Mouse (Mus musculus) mammary gland, adult 2 months (tissue): ENCODE results near the gene Vmn1r178. TPM values are rescaled to one million over a fixed set of nuclear protein-coding genes. Genes with fewer than 3 reads are reported as not detected.

Experiments used
- polyA plus RNA-seq: library from polyadenylated mRNA; depleted of rRNA; stranded (reverse); fragments of >200 nt; gene quantifications from 2 replicates; pipeline ENCODE4 v1.2.3, GENCODE M21; 2012; ENCODE audit warnings: low replicate concordance; rRNA removed

The Vmn1r178 gene
- polyA plus RNA-seq: not detected in 2 replicates

DNA sequence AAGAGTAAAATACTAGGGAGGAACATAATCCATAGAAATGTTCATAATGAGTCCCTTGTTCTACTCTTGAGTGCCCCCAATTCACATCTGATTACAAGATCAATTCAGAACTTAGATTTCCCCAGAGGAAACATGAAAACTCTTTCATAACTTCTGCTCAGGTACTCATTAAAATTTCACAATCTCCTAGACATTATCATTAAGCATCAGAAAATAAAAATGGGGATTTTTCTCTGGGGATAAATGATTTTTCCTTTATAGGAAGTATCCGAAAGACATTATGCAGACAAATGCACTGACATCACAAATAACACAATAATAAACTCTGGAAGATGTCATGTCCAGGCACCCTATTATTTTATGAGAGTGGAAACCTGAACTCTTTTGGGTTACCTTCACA is at the start of gene Vmn1r178:
Vmn1r178 (plus strand) TSS at position 301 of the 400 bp plus-strand sequence.

GRCm38 (mm10) chr7:23866349-23866748 is 25.5 kb upstream of the Vmn1r178 start, which contains the start of gene Vmn1r177:
TSS of gene Vmn1r177 (minus strand) at chr7:23866449.

DNA sequence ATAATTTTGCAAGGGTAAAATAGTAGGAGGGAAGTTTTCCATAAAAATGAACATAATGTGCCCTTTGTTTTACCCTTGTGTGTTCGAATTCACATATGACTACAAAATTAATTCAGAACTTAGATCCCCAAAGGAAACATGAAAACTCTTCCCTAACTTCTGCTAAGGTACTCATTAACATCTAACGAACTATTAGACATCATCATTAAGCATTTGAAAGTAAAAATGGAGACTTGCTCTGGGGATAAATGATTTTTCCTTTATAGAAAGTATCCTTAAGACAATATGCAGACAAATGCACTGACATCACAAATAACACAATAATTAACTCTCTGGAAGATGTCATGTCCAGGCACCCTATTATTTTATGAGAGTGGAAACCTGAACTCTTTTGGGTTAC is 34.9 kb downstream of the Vmn1r178 start, which contains the start of gene Vmn1r179:
Vmn1r179 (plus strand) TSS at position 301 of the 400 bp plus-strand sequence.

Other genes with a start within 250 kb of the Vmn1r178 start
- not detected in 2 replicates for gene Vmn1r172, start 233.7 kb upstream of the Vmn1r178 start, polyA plus RNA-seq
- not detected in 2 replicates for gene Vmn1r173, start 191.3 kb upstream of the Vmn1r178 start, polyA plus RNA-seq
- gene Vmn1r174, start 139.7 kb upstream of the Vmn1r178 start, polyA plus RNA-seq: not detected in 2 replicates
- not detected in 2 replicates for gene Vmn1r175, start 81.4 kb upstream of the Vmn1r178 start, polyA plus RNA-seq
- gene Vmn1r176, start 54.6 kb upstream of the Vmn1r178 start, polyA plus RNA-seq: not detected in 2 replicates
- not detected in 2 replicates for gene Vmn1r177, start 25.6 kb upstream of the Vmn1r178 start, polyA plus RNA-seq
- not detected in 2 replicates for gene Vmn1r179, start 35.0 kb downstream of the Vmn1r178 start, polyA plus RNA-seq
- gene Vmn1r180, start 58.6 kb downstream of the Vmn1r178 start, polyA plus RNA-seq: not detected in 2 replicates
- gene Vmn1r181, start 82.6 kb downstream of the Vmn1r178 start, polyA plus RNA-seq: not detected in 2 replicates
- gene V1rd19, start 109.7 kb downstream of the Vmn1r178 start, polyA plus RNA-seq: not detected in 2 replicates
- gene Vmn1r183, start 161.2 kb downstream of the Vmn1r178 start, polyA plus RNA-seq: not detected in 2 replicates
- gene Zfp180, start 189.9 kb downstream of the Vmn1r178 start, polyA plus RNA-seq: 10.7 and 14.6 TPM in 2 replicates
- gene Zfp112, start 220.3 kb downstream of the Vmn1r178 start, polyA plus RNA-seq: 1.1 and 2.0 TPM in 2 replicates
- 7.0 and 8.8 TPM in 2 replicates for gene Zfp235, start 242.2 kb downstream of the Vmn1r178 start, polyA plus RNA-seq